Mouse (Mus musculus) WW6 (cell line): ENCODE data around the gene Slc16a3.

Experiments used
- DNase-seq: peaks from one replicate; pipeline ENCODE4 v3.0.0-alpha.2; 2013; ENCODE audit warnings: low read depth, low spot score

The Slc16a3 gene

DNA sequence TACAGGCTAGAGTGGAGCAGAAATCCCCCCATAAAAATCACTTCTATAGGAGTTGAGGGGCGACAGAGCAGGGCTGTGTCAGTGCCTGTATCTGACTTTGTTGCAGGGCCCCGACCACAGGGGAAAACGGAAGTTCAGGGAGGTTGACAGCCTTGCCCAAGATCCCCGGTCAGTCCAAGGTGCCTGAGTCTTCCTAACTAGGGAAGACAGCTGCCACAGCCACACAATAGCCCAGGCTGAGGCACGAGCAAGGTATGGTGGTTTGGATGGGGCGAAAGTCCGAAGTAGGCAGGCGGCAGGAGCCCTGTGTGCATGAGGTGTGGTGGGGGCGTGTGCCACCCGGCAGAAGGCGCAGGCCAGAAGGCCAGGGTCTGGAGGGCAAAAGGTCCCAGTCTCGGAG is at the start of gene Slc16a3:
Slc16a3 (plus strand) TSS at position 153 of the 400 bp plus-strand sequence.
- DNase-seq = no peak

DNA sequence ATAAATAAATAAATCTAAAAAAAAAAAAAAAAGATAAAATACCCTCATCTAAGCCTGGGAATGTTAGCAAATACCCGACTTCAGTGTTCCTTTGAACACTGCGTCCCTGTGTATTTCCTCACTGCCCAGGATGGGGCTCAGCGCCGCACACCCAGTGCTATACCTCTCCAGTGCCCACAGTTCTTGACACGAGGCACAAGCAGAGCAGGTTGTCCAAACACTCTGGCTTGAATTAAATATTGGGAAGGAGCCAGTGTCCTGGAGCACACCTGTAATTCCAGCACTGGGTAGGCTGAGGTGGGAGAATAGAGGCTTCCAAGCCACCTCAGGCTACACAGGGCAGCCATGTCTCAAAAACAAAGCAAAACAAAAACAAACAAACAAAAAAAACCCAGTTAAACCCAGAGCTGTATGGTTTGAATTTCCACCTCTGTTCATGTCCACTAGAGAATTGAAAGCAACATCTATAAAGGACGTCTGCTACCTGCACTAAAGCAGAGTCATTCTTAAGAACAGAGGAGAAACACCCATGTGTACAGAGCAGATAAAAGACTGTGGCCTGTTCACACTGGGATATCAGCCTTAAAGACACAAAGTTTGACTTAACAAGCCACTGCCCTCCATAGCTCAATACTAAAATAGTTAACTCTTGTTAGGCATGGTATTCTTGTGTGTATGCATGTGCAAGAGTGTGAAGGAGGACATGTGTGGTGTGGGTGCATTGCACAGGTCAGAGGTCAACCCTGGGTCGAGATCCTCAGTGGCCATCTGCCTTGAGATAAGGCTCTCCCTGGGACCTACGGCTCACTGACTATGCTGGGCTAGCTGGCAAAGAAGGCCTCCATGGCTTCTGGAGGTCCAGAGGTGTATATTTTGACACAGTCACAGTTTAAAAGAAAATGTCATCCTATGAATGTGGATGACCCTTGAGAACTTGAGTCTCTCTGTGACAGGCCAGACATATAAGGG is 47.7 kb upstream of the Slc16a3 start:
- no peak for DNase-seq

GRCm38 (mm10) chr11:120901729-120902486 is 46.4 kb upstream of the Slc16a3 start:
- DNase-seq = no peak

DNA sequence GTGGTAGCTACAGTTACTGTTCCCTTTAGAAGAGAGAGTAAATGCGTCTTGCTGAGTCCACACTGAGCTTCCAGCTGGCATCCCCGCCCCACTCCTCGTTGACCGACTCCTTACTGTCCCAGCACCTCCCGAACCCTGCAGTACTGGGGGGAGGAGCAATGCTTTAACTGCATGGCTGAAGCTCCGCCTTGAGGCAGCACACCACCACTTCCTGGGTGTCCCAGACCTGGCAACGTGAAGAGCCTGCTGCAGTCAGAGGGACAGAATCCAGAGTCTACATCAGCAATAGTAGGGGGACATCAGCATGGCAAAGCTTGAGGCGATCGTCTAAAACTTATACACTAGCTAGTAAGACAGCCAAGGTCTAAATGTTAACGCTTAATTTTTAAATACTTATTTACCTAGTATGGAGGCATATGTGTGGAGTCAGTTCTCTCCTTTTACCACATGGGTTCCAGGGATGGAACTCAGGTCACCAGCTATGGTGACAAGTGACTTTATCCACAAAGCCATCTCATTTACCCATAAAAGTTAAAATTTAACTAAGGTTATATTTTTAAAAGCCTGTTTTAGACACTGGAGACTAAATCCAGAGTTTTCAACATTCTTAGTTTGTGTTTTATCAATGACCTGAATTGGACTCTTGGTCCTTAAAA is 45.7 kb upstream of the Slc16a3 start:
- DNase-seq = no peak

- no peak for DNase-seq
These were observed 45.0 kb upstream of the Slc16a3 start for GRCm38 (mm10) chr11:120903159-120903850.

DNA sequence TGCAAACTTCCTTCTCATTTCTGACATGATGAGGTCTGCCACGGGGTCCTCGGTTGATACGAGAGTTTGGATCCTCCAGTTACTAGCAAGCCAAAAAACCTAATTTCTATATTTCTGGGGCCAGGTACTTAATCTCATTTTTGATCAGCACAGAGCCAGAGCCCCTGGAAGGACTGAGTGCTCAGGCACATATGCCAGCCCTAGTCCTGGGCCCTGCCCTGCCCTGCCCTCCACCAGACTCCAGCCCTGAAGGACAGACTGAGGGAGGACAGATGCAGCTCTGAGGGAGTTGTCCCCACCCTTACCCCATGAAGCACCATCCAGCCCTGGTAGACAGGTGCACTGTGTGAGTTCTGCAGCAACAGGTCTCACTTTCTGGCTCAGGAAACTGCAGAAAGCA is 43.7 kb upstream of the Slc16a3 start:
- no peak for DNase-seq

DNA sequence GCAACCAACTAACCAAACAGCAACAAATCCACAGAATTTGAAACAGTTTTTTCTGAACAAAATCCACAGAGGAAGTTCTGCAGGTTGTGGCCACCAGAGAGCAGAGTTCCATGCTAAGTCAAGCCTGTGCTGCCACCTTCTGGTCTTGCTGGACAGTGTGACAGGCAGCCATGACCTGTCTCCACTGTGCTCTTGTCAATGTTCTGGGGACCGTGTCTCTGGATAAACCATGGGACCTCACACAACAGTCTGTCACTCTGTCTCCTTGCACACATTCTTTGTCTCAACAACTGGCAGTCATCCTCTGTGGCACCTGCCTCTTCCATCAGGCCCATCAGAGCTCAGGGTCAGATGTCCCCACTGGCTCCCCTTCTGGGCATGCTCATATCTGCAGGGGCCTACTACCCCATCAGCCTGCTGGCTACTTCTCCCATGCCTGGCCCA is 42.8 kb upstream of the Slc16a3 start:
- peak; percentile 69 for DNase-seq

DNA sequence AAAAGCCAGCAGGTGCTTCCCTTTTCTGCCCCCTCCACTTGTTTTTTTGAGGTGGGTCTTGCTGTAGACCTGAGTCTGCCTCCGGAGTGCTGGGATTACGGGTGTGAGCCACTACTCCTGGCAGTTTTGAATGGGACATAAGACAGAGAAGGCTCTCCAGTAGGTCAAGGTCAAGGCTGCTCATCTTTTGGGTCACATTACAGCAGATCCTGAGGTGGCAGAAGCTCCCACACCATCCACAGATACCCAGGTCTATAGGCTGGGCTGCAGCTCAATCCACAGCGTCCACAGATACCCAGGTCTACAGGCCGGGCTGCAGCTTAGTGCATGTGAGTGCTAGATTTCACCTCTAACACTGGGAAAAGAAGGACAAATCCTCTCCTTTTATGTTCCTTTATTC is 34.5 kb upstream of the Slc16a3 start:
- no peak for DNase-seq

DNA sequence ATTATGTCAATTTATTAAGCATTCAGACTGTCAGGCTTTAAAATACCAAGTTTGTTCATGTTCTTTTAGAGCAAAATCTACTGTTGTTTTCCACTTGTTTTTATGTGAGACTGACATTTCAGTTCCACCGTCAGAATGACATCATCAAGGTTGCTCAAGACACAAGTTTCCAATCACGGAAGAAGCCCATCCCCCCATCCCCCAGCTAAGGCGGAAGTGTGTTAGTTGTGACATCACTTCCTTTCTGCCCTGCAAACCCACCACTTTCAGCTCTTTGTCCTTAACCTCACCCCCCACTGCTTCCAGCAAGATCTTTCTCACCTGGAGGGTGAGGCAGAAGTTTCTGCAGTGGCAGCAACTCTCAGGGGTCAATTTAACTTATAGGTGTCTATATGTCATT is 31.8 kb upstream of the Slc16a3 start:
- DNase-seq = no peak

DNA sequence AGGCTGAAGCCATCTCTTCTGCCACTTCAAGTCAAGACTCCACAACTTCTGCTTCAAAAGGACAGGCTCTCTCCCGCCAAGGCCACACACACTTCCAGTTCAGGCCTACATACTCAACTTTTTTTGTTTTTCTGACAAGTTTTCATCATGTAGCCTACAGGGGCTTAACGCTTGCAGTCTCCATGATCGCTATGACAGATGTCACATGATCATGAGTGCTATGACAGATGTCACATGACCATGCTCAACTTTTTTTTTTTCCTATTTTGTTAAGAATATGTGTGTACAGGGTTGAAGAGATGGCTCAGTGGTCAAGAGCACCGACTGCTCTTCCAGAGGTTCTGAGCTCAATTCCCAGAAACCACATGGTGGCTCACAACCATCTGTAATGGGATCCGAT is 30.5 kb upstream of the Slc16a3 start:
- DNase-seq = no peak

DNA sequence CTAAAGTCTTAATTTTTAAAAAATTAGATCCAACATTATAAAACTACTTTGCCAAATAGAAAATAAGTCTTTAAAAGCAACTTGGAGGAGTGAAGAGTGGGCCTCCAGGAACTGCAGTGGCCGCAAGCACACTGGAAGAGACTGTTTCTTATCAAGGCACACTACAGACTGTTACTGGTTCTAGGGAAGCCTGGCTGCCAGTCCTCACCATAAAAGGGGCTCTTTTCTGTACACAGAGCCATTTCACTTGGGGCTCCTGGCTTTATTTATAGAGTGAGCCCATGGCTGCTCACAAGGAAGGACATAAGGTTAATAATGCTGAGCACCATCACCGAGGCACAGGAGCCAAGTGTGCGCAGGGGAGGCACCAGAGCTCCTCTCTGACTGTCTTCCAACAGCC is 25.8 kb upstream of the Slc16a3 start:
- no peak for DNase-seq

DNA sequence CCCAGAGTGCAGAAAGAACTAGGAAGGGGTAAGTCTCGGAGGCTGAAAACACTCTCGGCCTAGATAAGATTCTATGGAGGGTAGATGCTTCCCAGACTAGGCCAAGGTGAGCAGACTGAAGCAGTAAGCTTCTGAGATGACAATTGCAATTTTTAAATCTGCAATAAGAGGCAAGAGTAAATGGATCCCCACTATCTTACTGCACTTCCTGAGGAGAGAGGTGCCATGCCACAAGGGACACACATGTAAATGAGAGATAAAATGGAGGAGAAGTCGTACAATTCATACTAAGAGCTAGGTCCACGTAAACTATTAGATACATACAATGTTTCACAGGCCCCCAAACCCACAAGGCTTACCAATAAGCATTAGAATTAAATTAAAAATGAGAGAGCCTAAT is 19.8 kb upstream of the Slc16a3 start:
- DNase-seq = no peak

DNA sequence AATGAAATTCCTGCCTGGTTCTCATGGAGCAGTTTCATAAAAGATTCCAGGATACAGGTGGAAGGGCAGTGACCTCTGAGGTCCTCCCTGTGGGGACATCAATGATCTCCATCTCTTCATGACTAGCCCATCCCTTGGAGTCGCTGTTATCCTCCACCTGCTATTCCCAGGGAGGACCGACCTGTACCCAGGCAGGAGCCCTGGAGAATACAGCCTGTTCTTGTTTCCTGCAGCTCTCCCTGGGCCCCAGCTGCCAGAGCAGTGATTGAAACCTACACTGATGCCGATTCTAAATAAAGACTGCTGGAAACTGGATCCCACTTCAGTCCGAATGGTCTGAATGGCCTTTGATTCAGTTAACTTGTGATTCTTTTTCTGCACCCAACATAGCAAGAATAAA is 16.8 kb upstream of the Slc16a3 start:
- no peak for DNase-seq

- peak; percentile 93 for DNase-seq
These were observed 15.5 kb upstream of the Slc16a3 start, which contains the start of gene Ccdc57 for GRCm38 (mm10) chr11:120932564-120933398. Gene Ccdc57 (minus strand): TSS chr11:120932872.

GRCm38 (mm10) chr11:120937976-120938375 is 10.3 kb upstream of the Slc16a3 start:
- no peak for DNase-seq

DNA sequence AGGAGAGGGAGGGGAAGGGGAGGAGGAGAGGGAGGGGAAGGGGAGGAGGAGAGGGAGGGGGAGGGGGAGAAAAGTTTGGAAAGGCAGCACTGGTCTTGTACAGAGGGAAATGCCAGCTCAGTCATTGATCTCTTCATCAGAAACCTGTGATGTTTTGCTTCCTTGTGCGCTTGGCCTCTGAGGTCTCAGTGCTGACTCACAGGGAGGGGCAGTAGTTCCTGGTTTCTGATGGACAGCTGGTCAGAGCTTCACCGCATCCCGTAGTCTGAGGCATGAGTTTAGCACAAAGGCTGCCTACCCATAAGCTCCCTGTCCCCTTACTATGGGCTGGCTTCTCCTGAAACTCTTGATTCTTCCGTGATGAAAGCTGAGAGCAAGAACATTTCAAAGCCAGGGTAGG is 9.5 kb upstream of the Slc16a3 start:
- no peak for DNase-seq

DNA sequence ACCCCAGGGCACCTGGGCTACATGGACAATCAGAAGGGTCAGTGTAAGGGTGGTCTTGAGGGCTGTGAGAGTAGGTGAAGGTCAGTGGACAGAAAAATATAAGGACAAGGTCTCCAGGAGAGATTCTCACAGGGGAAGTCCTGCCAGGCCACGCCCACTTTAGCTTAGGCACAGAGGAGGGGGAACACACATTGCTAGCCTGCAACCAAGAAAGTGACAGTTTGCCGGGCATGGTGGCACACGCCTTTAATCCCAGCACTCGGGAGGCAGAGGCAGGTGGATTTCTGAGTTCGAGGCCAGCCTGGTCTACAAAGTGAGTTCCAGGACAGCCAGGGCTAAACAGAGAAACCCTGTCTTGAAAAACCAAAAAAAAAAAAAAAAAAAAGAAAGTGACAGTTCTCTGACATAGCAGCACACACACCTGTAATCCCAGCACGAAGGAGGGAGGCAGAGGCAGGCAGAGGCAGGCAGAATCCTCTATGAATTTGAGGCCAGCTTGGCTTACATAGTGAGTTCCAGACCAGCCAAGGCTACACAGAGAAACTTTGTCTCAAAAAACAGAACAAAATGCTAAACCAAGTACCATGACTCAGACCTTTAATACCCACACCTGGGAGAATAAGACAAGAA is 8.5 kb upstream of the Slc16a3 start:
- no peak for DNase-seq

GRCm38 (mm10) chr11:120940959-120941358 is 7.3 kb upstream of the Slc16a3 start:
- no peak for DNase-seq

GRCm38 (mm10) chr11:120945266-120945665 is 3.0 kb upstream of the Slc16a3 start:
- no peak for DNase-seq

GRCm38 (mm10) chr11:120945926-120946325 is 2.4 kb upstream of the Slc16a3 start:
- no peak for DNase-seq
